Mouse (Mus musculus): Measurements from ENCODE around the gene Ess2.

DNA sequence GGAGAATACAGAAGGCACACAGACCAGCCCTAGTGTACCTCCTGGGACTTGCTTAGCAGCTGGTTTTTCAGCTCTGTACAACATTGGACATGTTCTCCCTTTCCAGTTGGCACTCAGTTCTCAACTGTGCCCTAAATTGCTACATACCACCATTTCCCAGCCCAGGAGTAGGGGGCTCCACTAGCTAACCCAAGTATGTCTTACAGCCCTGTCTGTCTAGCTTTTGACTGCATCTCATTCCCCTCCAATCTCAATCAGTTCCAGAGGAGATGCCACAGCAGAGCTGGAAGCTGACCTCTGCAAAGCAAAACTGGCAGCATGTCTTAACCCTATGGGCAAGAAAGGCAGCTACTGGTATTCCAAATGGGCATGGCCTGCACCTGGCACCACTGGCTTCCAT is 15.1 kb downstream of the Ess2 start:
- TF ChIP-seq CTCF (IDR thresholded peaks at IDR 0.05; ENCODE audit: borderline replicate concordance, control insufficient read depth, extremely low read depth, insufficient read depth, low read length, poor library complexity): no peak
- no peak for TF ChIP-seq POLR2A (IDR thresholded peaks at IDR 0.05; ENCODE audit: control insufficient read depth, extremely low read depth, insufficient read depth, low read length, poor library complexity)
